Mouse (Mus musculus) heart, embryonic 12.5 days (tissue): ENCODE data around the gene Prpf38b. TPM values are rescaled to one million over a fixed set of nuclear protein-coding genes. Genes with fewer than 3 reads are reported as not detected.

Source experiments
- ATAC-seq: fragments of 200-750 bp; cut with Nextera tagmentation; 2 replicates; pipeline ENCODE4 v1.8.0; 2017; ENCODE audit warnings: moderate TSS enrichment, moderate library complexity; ENCODE audit not compliant: insufficient number of reproducible peaks, low FRiP score
- H3K27ac ChIP-seq: fragments of 300-500 bp; sonication (generic); 2 replicates; pipeline ENCODE4 v1.5.1; 2016; ENCODE audit warnings: mild to moderate bottlenecking, moderate library complexity; ENCODE audit not compliant: poor library complexity, severe bottlenecking
- H3K27me3 ChIP-seq: fragments of 300-500 bp; sonication (generic); replicated peaks from 2 replicates; pipeline ENCODE4 v1.6.1; 2016; ENCODE audit warnings: mild to moderate bottlenecking, moderate library complexity
- H3K36me3 ChIP-seq: fragments of 300-500 bp; sonication (generic); 2 replicates; pipeline ENCODE4 v1.6.1; 2016; ENCODE audit warnings: mild to moderate bottlenecking, moderate library complexity
- H3K4me1 ChIP-seq: fragments of 300-500 bp; sonication (generic); replicated peaks from 2 replicates; pipeline ENCODE4 v1.6.1; 2016; ENCODE audit warnings: mild to moderate bottlenecking
- H3K4me2 ChIP-seq: fragments of 300-500 bp; sonication (generic); 2 replicates; pipeline ENCODE4 v1.6.1; 2016; ENCODE audit warnings: mild to moderate bottlenecking, moderate library complexity
- H3K4me3 ChIP-seq: fragments of 300-500 bp; sonication (generic); 2 replicates; pipeline ENCODE4 v1.5.1; 2016; ENCODE audit warnings: mild to moderate bottlenecking
- H3K9ac ChIP-seq: fragments of 300-500 bp; sonication (generic); 2 replicates; pipeline ENCODE4 v1.6.1; 2016; ENCODE audit warnings: mild to moderate bottlenecking, moderate library complexity
- H3K9me3 ChIP-seq: fragments of 300-500 bp; sonication (generic); replicated peaks from 2 replicates; pipeline ENCODE4 v1.6.1; 2016; ENCODE audit warnings: mild to moderate bottlenecking, moderate library complexity
- WGBS: fragments of 180-500 bp; shearing (Covaris S2); methylation state at CpG from one replicate; pipeline ENCODE4 v1.1.7; 2016; 5-methylcytosine and 5-hydroxymethylcytosine counted together
- polyA plus RNA-seq: library from polyadenylated mRNA; unstranded; fragments of >200 nt; fragmentation: Nextera tagmentation; extraction: Ambion mirVana; gene quantifications from 2 replicates; pipeline ENCODE4 v1.2.1, GENCODE M21; 2016

The Prpf38b gene
- polyA plus RNA-seq = 64.7 and 72.6 TPM in 2 replicates

GRCm38 (mm10) chr3:108911548-108912413, at the start of gene Prpf38b:
Prpf38b (minus strand) TSS chr3:108911727.
- peak; percentile 99 for ATAC-seq
- no peaks in the 10 kb centered on the region for H3K9me3 ChIP-seq
- H3K9ac ChIP-seq = peak within 1 kb of the TSS; percentile 96
- H3K4me3 ChIP-seq = peak within 1 kb of the TSS; percentile 85
- H3K27ac ChIP-seq = peak within 1 kb of the TSS; percentile 99
- peak within 1 kb of the TSS; percentile 99 for H3K4me2 ChIP-seq
- no peaks in the 10 kb centered on the region for H3K27me3 ChIP-seq
- H3K4me1 ChIP-seq = peaks cover 13% of the 10 kb centered on the region
- WGBS = under 1% methylated on average over 53 of the region's 53 CpGs
- peaks cover 5% of the 10 kb centered on the region for H3K36me3 ChIP-seq

- Histone ChIP-seq H3K27me3 (no peaks in the 10 kb centered on the region), H3K4me3 (0 out of 2 replicates have a peak overlapping the region, but pooled peaks have one; percentile 2), H3K27ac (no peak overlapping the region), H3K4me2 (peak overlapping the region; percentile 51), H3K4me1 (peaks cover 5% of the 10 kb centered on the region; the same call in 1 of the 2 replicates), H3K36me3 (no peaks in the 10 kb centered on the region), H3K9ac (no peak overlapping the region), H3K9me3 (no peaks in the 10 kb centered on the region)
- ATAC-seq = no peak
- 45% methylated on average over 7 of the region's 7 CpGs for WGBS
Observed at GRCm38 (mm10) chr3:108961226-108961625, 49.7 kb upstream of the Prpf38b start.

- Histone ChIP-seq H3K27me3 (no peaks in the 10 kb centered on the region), H3K4me2 (no peak overlapping the region), H3K27ac (no peak overlapping the region), H3K4me3 (no peak overlapping the region), H3K4me1 (peaks cover 5% of the 10 kb centered on the region; the same call in 1 of the 2 replicates), H3K36me3 (no peaks in the 10 kb centered on the region), H3K9ac (no peak overlapping the region), H3K9me3 (no peaks in the 10 kb centered on the region)
- WGBS = 73% methylated on average over 13 of the region's 13 CpGs
- no peak for ATAC-seq
Observed at GRCm38 (mm10) chr3:108959680-108960295, 48.3 kb upstream of the Prpf38b start.

GRCm38 (mm10) chr3:108957976-108958375, 46.4 kb upstream of the Prpf38b start:
- H3K4me1 ChIP-seq = peaks cover 5% of the 10 kb centered on the region; the same call in 1 of the 2 replicates
- H3K36me3 ChIP-seq = no peaks in the 10 kb centered on the region
- no peak overlapping the region for H3K4me2 ChIP-seq
- H3K27ac ChIP-seq = no peak overlapping the region
- H3K9me3 ChIP-seq = no peaks in the 10 kb centered on the region
- ATAC-seq = no peak
- H3K4me3 ChIP-seq = no peak overlapping the region
- H3K27me3 ChIP-seq = no peaks in the 10 kb centered on the region
- H3K9ac ChIP-seq = no peak overlapping the region

GRCm38 (mm10) chr3:108940996-108941395, 29.5 kb upstream of the Prpf38b start:
- no peaks in the 10 kb centered on the region; the same call in 1 of the 2 replicates for H3K4me1 ChIP-seq
- H3K9ac ChIP-seq = no peak overlapping the region
- H3K9me3 ChIP-seq = 0 out of 2 replicates have a peak, but pooled peaks cover 3% of the 10 kb centered on the region
- no peaks in the 10 kb centered on the region for H3K27me3 ChIP-seq
- H3K4me3 ChIP-seq = no peak overlapping the region
- no peaks in the 10 kb centered on the region for H3K36me3 ChIP-seq
- 82% methylated on average over 10 of the region's 10 CpGs for WGBS
- H3K4me2 ChIP-seq = no peak overlapping the region
- no peak overlapping the region for H3K27ac ChIP-seq
- ATAC-seq = no peak

GRCm38 (mm10) chr3:108940001-108940633, 28.6 kb upstream of the Prpf38b start, which contains the start of gene Gm9857:
Gm9857 (minus strand) TSS chr3:108940445.
- no peaks in the 10 kb centered on the region for H3K27me3 ChIP-seq
- ATAC-seq = no peak
- no peaks in the 10 kb centered on the region; the same call in 1 of the 2 replicates for H3K4me1 ChIP-seq
- no peaks in the 10 kb centered on the region for H3K36me3 ChIP-seq
- no peak within 1 kb of the TSS for H3K27ac ChIP-seq
- WGBS = 45% methylated on average over 54 of the region's 59 CpGs
- peak within 1 kb of the TSS; percentile 41 for H3K4me3 ChIP-seq
- H3K9me3 ChIP-seq = 0 out of 2 replicates have a peak, but pooled peaks cover 3% of the 10 kb centered on the region
- peak within 1 kb of the TSS; percentile 70 for H3K4me2 ChIP-seq
- H3K9ac ChIP-seq = 0 out of 2 replicates have a peak within 1 kb of the TSS, but pooled peaks have one; percentile 4

GRCm38 (mm10) chr3:108939573-108939972, 28.0 kb upstream of the Prpf38b start, which contains the start of gene Henmt1:
Henmt1 (plus strand) TSS chr3:108939873.
- Histone ChIP-seq H3K36me3 (no peaks in the 10 kb centered on the region), H3K27ac (no peak within 1 kb of the TSS), H3K4me2 (peak within 1 kb of the TSS; percentile 70), H3K4me1 (no peaks in the 10 kb centered on the region; the same call in 1 of the 2 replicates), H3K4me3 (peak within 1 kb of the TSS; percentile 41), H3K27me3 (no peaks in the 10 kb centered on the region), H3K9me3 (0 out of 2 replicates have a peak, but pooled peaks cover 3% of the 10 kb centered on the region), H3K9ac (0 out of 2 replicates have a peak within 1 kb of the TSS, but pooled peaks have one; percentile 4)
- ATAC-seq = no peak
- 76% methylated on average over 5 of the region's 5 CpGs for WGBS

GRCm38 (mm10) chr3:108938691-108939090, 27.2 kb upstream of the Prpf38b start:
- 83% methylated on average over 5 of the region's 5 CpGs for WGBS

GRCm38 (mm10) chr3:108933557-108933956, 22.0 kb upstream of the Prpf38b start:
- H3K4me3 ChIP-seq = no peak overlapping the region
- H3K36me3 ChIP-seq = no peaks in the 10 kb centered on the region
- H3K9me3 ChIP-seq = 0 out of 2 replicates have a peak, but pooled peaks cover 4% of the 10 kb centered on the region
- no peaks in the 10 kb centered on the region for H3K4me1 ChIP-seq
- H3K4me2 ChIP-seq = no peak overlapping the region
- peak; percentile 72; the same call in 1 of the 2 replicates for ATAC-seq
- H3K9ac ChIP-seq = no peak overlapping the region
- H3K27ac ChIP-seq = no peak overlapping the region
- WGBS = 87% methylated on average over 6 of the region's 6 CpGs
- H3K27me3 ChIP-seq = no peaks in the 10 kb centered on the region

More at GRCm38 (mm10) chr3:108938691-108939090, 27.2 kb upstream of the Prpf38b start:
- Histone ChIP-seq H3K27me3 (no peaks in the 10 kb centered on the region), H3K27ac (no peak overlapping the region), H3K4me2 (no peak overlapping the region), H3K9me3 (0 out of 2 replicates have a peak, but pooled peaks cover 3% of the 10 kb centered on the region), H3K4me3 (no peak overlapping the region), H3K9ac (no peak overlapping the region), H3K36me3 (no peaks in the 10 kb centered on the region), H3K4me1 (no peaks in the 10 kb centered on the region; the same call in 1 of the 2 replicates)
- no peak for ATAC-seq

- Histone ChIP-seq H3K27me3 (no peaks in the 10 kb centered on the region), H3K36me3 (no peaks in the 10 kb centered on the region), H3K9ac (no peak overlapping the region), H3K4me1 (no peaks in the 10 kb centered on the region), H3K27ac (no peak overlapping the region), H3K4me3 (no peak overlapping the region), H3K4me2 (no peak overlapping the region), H3K9me3 (peaks cover 4% of the 10 kb centered on the region; the same call in 1 of the 2 replicates)
- WGBS = 78% methylated on average over 1 of the region's 1 CpGs
- no peak for ATAC-seq
Observed at GRCm38 (mm10) chr3:108926308-108926707, 14.8 kb upstream of the Prpf38b start.
